Mouse (Mus musculus): ENCODE data around the gene Dtx2.

GRCm38 (mm10) chr5:135965501-135965930 lies 29.1 kb upstream of the Dtx2 start:
- TF ChIP-seq ZNF384 (IDR thresholded peaks at IDR 0.05; ENCODE audit: low read depth, low read length): no peak
- TF ChIP-seq ZC3H11A (IDR thresholded peaks at IDR 0.05; ENCODE audit: borderline replicate concordance, low read depth, low read length): no peak
- no peak for TF ChIP-seq CHD2 (IDR thresholded peaks at IDR 0.05; ENCODE audit: low read depth, low read length)
